Mouse (Mus musculus): ENCODE results near the gene Ndnf. TPM values are rescaled to one million over a fixed set of nuclear protein-coding genes. Genes with fewer than 3 reads are reported as not detected.

The Ndnf gene
- total RNA-seq, 2 experiments from 2014 or later = not detected

DNA sequence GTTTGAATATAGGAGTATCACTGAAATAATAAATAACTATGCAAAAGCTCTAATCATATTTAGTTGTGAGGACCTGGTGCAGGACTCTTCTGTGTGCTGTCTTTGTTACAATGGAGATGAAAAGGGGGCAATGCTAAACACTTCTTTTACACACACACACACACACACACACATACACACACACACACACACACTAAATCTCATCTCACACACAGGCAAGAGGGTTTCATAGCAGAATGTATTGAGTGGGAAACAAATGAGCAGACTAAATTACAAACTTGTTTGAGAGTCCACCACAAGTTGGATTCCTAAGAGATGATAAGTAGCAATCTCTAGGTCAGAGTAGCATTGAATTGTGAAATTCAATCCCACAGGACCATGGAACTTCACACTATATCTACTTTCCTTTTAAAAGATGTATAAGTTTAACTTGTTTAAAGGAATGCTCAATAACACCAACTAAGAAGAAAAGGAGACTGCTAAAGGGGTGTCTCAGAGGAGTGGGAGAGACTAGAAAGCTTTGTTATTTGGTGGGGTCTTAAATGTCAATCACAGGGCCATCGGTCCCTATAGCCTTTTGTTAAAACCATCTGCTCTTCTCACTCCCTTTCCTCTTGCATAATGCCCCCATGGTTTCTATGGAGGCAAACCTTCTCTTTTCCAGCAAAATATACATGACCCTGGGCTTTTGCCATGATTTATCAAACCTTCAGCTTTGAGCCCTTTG, 71.9 kb downstream of the Ndnf start:
- no peak for ATAC-seq (replicated peaks; ENCODE audit: low FRiP score, poor library complexity, severe bottlenecking)

DNA sequence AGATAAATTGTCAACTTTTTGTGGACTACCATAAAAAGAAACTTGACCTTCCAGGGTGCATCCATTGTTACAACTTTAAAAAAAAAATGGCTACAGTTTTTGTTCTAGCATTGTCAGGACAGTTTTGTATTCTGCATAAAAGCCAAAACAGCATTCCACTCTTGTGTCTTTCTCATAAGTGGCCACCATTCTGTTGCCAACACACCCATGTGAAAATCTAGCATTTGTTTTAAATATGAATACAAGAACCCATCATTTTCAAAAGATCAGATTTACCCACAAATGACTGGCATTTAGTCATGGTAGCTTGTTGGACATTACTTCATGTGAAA, 72.4 kb downstream of the Ndnf start:
- ATAC-seq (replicated peaks; ENCODE audit: low FRiP score, poor library complexity, severe bottlenecking) = no peak

DNA sequence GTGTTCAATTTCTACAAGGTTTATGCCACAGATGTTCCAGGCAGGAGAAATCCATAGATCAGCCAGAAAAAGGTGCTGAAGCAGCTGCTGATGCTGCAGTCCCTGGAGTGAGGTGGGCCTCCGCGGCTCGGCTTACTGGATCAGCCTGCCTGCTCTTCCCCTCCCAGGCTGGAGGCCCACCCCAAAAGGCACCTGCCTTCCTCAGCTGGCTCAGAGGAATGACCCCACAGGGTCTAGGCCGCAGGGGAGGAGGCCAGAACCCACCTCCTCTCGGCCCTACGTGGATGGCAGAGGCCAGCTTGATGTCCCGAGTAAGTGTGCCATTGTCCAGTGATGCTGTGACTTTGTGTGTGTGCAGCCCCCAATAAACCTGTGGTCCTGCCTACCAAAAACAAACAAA, 86.8 kb downstream of the Ndnf start:
- ATAC-seq (replicated peaks; ENCODE audit: low FRiP score, poor library complexity, severe bottlenecking) = no peak

DNA sequence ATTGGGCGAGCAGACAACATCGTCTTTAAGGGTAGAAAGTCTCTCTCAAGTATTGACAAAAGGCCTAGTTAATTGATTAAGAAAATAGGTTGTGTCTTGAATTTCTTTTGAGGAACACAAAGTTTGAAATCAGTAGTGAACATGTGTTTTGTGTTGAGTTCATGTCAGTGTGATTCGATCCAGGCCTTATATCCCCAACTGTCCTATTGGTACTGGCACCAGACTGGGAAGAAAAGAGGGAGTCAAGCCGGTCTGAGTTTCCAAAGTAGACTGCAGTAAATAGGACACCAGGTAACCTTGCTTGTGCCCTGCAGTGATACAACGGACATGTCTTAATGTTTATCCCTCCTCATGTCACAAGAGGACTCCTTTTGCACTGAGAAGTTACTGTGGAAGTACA, 87.8 kb downstream of the Ndnf start:
- no peak for ATAC-seq (replicated peaks; ENCODE audit: low FRiP score, poor library complexity, severe bottlenecking)

DNA sequence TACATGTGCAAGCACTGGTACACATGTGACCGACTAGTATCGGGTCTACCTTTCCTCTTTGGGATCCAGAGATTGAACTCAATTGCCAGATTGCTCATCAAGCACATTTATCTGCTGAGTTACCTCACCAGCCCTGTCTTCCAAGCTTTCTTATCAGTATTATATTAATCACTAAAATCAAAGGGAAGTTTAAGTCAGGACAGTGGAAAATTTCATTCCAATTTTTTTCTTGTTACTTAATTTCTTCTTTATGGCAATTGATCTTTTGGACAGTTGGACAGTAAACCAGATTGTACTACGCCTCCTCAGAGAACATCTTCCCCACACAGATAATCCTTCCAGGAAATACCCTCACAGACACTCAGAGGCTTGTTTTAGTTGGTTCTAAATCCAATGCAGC, 88.7 kb downstream of the Ndnf start:
- no peak for ATAC-seq (replicated peaks; ENCODE audit: low FRiP score, poor library complexity, severe bottlenecking)

Other genes with a start within 250 kb of the Ndnf start
- not detected in 2 replicates for gene Tnip3, start 146.3 kb upstream of the Ndnf start, total RNA-seq (2015; ENCODE audit: low replicate concordance)
- gene Tnip3, start 146.3 kb upstream of the Ndnf start, total RNA-seq (2017; ENCODE audit: low replicate concordance) = 1.5 TPM in 1 of 2 replicates, not detected in the other
- gene Prdm5, start 107.4 kb downstream of the Ndnf start, total RNA-seq (2015; ENCODE audit: low replicate concordance) = 0.96 TPM in 1 of 2 replicates, not detected in the other
- gene Prdm5, start 107.4 kb downstream of the Ndnf start, total RNA-seq (2017; ENCODE audit: low replicate concordance) = 0.14 and 0.94 TPM in 2 replicates

Data from erythroblast, adult 5-6 weeks (primary cell).